In the genomic region with DNA sequence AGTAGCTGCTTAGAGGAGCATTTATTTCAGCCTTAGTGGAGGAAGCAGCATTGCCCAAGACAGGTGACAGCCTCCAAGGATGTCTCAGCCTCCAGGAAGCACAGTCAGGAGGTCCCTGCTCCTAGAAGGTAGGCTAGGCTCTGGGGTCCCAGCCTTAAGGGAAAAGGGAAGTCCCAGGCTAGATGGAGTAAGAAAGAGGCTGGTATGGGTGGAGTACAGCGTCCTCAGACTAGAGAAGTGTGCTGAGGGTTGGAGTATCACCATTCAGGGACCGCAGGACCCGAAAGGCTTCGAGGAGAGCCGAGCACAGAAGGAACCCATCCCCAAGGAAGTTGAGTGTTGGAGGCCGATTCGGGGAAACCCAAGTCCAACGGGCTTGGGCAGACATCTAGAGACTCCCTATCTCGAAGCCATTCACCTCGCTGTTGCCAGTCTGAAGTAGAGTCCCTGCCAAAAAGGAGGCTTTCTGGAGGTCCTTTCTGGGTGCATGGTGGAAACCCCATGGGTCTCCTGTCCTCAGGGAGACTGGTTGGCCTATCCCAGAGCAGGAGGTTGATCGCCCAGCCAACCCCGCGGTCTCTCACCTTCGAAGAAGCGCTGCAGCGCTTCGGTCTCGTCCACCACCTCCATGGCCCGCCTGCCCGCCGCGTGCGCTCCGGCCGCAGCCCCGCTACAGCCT, we compare ENCODE assay signal across 8 mouse cellular contexts. TPM values are rescaled to one million over a fixed set of nuclear protein-coding genes. Genes with fewer than 3 reads are reported as not detected.
A peak's percentile ranks its signal among the peaks of the same experiment; 100 is the strongest.
DNase-seq lines count a peak whose midpoint lies in the region; ATAC-seq and TF ChIP-seq lines count a peak whose summit lies in the region.

No protein-coding gene starts in this region.

- intact Hi-C loops in heart, adult 2 months (cut with DNase I): no loop called here
- intact Hi-C loops in heart, postnatal 10 days (cut with DNase I): no loop called here

- no peak for DNase-seq in heart, adult 2 months
- no peak for DNase-seq in heart, postnatal 10 days
- no peak for DNase-seq in CH12.LX (ENCODE audit: extremely low read depth)
- no peak for DNase-seq in liver, postnatal 0 days
- DNase-seq in layer of hippocampus, adult 8-10 months (ENCODE audit: low spot score in 2 of 2): no peak
- no peak for DNase-seq in layer of hippocampus, adult 11-12 months (ENCODE audit: low spot score)
- DNase-seq in embryo, embryonic 11 days: no peak

- TF ChIP-seq RAD21 in CH12.LX (IDR thresholded peaks at IDR 0.05; ENCODE audit: low read depth, low read length): no peak

- peak overlapping the region; percentile 71 for H3K9ac ChIP-seq in heart, adult 2 months (ENCODE audit: low read depth, low read length)
- no peak overlapping the region for H3K9ac ChIP-seq in CH12.LX (ENCODE audit: insufficient read depth, low read depth)
- H3K9ac ChIP-seq in forebrain, embryonic 16.5 days (replicated peaks; ENCODE audit: low read depth, low read length): peak overlapping the region; percentile 59
- peak overlapping the region; percentile 55 for H3K9ac ChIP-seq in liver, postnatal 0 days (replicated peaks)

- H3K36me3 ChIP-seq in heart, adult 2 months (ENCODE audit: control insufficient read depth, insufficient read depth, low read length): no peaks in the 10 kb centered on the region
- no peaks in the 10 kb centered on the region for H3K36me3 ChIP-seq in CH12.LX (replicated peaks in 1 of 2; ENCODE audit: control insufficient read depth in 1 of 2, insufficient read depth in 1 of 2, low read length in 1 of 2)
- no peaks in the 10 kb centered on the region for H3K36me3 ChIP-seq in forebrain, embryonic 16.5 days (ENCODE audit: control insufficient read depth, insufficient read depth)
- no peaks in the 10 kb centered on the region for H3K36me3 ChIP-seq in liver, postnatal 0 days (replicated peaks; ENCODE audit: insufficient read depth, low read length)

- dilution Hi-C loops in CH12.LX (cut with MboI; ENCODE audit: extremely low pct_ligation_motif_present, extremely low pct_unique_long_range_greater_than_20kb, low sequenced_read_pairs): no loop called here

- H3K4me3 ChIP-seq in heart, adult 2 months: peak overlapping the region; percentile 31
- H3K4me3 ChIP-seq in CH12.LX (replicated peaks in 1 of 3; ENCODE audit: low read depth in 2 of 3, low read length in 2 of 3, poor library complexity in 1 of 3): peak overlapping the region in 1 of 3 experiments; percentile 41
- peak overlapping the region; percentile 45 for H3K4me3 ChIP-seq in forebrain, embryonic 16.5 days (replicated peaks; ENCODE audit: low read length)
- peak overlapping the region; percentile 48 for H3K4me3 ChIP-seq in liver, postnatal 0 days (ENCODE audit: low read depth, low read length)

- no peaks in the 10 kb centered on the region for H3K27me3 ChIP-seq in heart, adult 2 months (ENCODE audit: control insufficient read depth, insufficient read depth, low read length)
- H3K27me3 ChIP-seq in CH12.LX (replicated peaks): peaks cover 64% of the 10 kb centered on the region
- H3K27me3 ChIP-seq in forebrain, embryonic 16.5 days (replicated peaks; ENCODE audit: control insufficient read depth, insufficient read depth, low read length): peaks cover 6% of the 10 kb centered on the region
- H3K27me3 ChIP-seq in liver, postnatal 0 days (ENCODE audit: insufficient read depth, low read length): no peaks in the 10 kb centered on the region

- TF ChIP-seq CTCF in heart, adult 2 months (IDR thresholded peaks at IDR 0.05): no peak
- TF ChIP-seq CTCF in CH12.LX (conservative IDR thresholded peaks at IDR 0.05 in 1 of 2, IDR thresholded peaks at IDR 0.05 in 1 of 2; ENCODE audit: low read depth in 2 of 2, low read length in 2 of 2): no peak
- no peak for TF ChIP-seq CTCF in liver, postnatal 0 days (IDR thresholded peaks at IDR 0.05; ENCODE audit: low read depth)

- 5% methylated on average over 26 of the region's 26 CpGs for WGBS in heart, adult 2 months
- WGBS in forebrain, embryonic 16.5 days: 2% methylated on average over 26 of the region's 26 CpGs
- WGBS in liver, postnatal 0 days (ENCODE audit: insufficient replicate concordance): 2% methylated on average over 26 of the region's 26 CpGs

- no peak for TF ChIP-seq EP300 in heart, adult 2 months (IDR thresholded peaks at IDR 0.05; ENCODE audit: insufficient read depth, low read depth, low read length)
- TF ChIP-seq EP300 in CH12.LX (IDR thresholded peaks at IDR 0.05; ENCODE audit: low read length): no peak
- no peak for TF ChIP-seq EP300 in liver, postnatal 0 days (IDR thresholded peaks at IDR 0.05; ENCODE audit: low read depth)

- peak; percentile 21; the same call in 1 of the 2 replicates for ATAC-seq in forebrain, embryonic 16.5 days
- peak; percentile 20 for ATAC-seq in liver, postnatal 0 days

- TF ChIP-seq POLR2A in heart, adult 2 months (IDR thresholded peaks at IDR 0.05; ENCODE audit: insufficient read depth, low read depth, low read length): no peak
- no peak for TF ChIP-seq POLR2A in CH12.LX (IDR thresholded peaks at IDR 0.05; ENCODE audit: low read depth, low read length)

- in situ Hi-C loops in CH12.LX (cut with MboI; ENCODE audit: low pct_ligation_motif_present, low pct_unique_long_range_greater_than_20kb, low sequenced_read_pairs): no loop called here

- H3K9me3 ChIP-seq in CH12.LX (replicated peaks; ENCODE audit: low read length): no peaks in the 10 kb centered on the region
- H3K9me3 ChIP-seq in forebrain, embryonic 16.5 days (ENCODE audit: control insufficient read depth, low read length): no peaks in the 10 kb centered on the region
- no peaks in the 10 kb centered on the region for H3K9me3 ChIP-seq in liver, postnatal 0 days (ENCODE audit: low read length)

- no peaks in the 10 kb centered on the region for H3K79me2 ChIP-seq in heart, adult 2 months (replicated peaks; ENCODE audit: control insufficient read depth, insufficient read depth, low read length)
- H3K79me2 ChIP-seq in CH12.LX (replicated peaks; ENCODE audit: control insufficient read depth, extremely low read depth, insufficient read depth, poor library complexity, severe bottlenecking): no peaks in the 10 kb centered on the region

- H3K4me2 ChIP-seq in CH12.LX (ENCODE audit: insufficient read depth, low read depth, poor library complexity, severe bottlenecking): peak overlapping the region; percentile 27; the same call in 1 of the 2 replicates
- H3K4me2 ChIP-seq in forebrain, embryonic 16.5 days (ENCODE audit: low read length): peak overlapping the region; percentile 70
- peak overlapping the region; percentile 86 for H3K4me2 ChIP-seq in liver, postnatal 0 days (ENCODE audit: low read depth, low read length)

- H3K4me1 ChIP-seq in heart, adult 2 months (ENCODE audit: control insufficient read depth, insufficient read depth, low read length): no peaks in the 10 kb centered on the region
- peaks cover 0 to 3% of the 10 kb centered on the region in 2 experiments; a peak in 2 of 4 replicates for H3K4me1 ChIP-seq in CH12.LX (ENCODE audit: control insufficient read depth in 1 of 2, insufficient read depth in 2 of 2)
- H3K4me1 ChIP-seq in forebrain, embryonic 16.5 days (replicated peaks; ENCODE audit: control insufficient read depth, insufficient read depth, low read length): peaks cover 5% of the 10 kb centered on the region
- peaks cover 20% of the 10 kb centered on the region for H3K4me1 ChIP-seq in liver, postnatal 0 days (ENCODE audit: insufficient read depth)

- H3K27ac ChIP-seq in heart, adult 2 months: no peak overlapping the region
- no peak overlapping the region for H3K27ac ChIP-seq in CH12.LX (ENCODE audit: insufficient read depth, low read depth)
- no peak overlapping the region for H3K27ac ChIP-seq in forebrain, embryonic 16.5 days (ENCODE audit: low read length)
- peak overlapping the region; percentile 2; the same call in 1 of the 2 replicates for H3K27ac ChIP-seq in liver, postnatal 0 days (ENCODE audit: low read depth)

RNA-seq across cellular contexts. Expression of gene Myrf, which starts 0.4 kb away (rescaled TPM):
- 1 to 10 TPM; 3.9 to 4.7 TPM for total RNA-seq in heart, adult 2 months (2021)
- polyA plus RNA-seq in heart, adult 2 months (2012; rRNA removed): 6.0 and 6.5 TPM in 2 replicates
- total RNA-seq in heart, postnatal 10 days (2021): 1 to 10 TPM; 5.7 to 9.1 TPM
- total RNA-seq in CH12.LX (2012; rRNA removed): 0.04 and 0.13 TPM in 2 replicates
- total RNA-seq in CH12.LX (2014; rRNA removed): not detected in 2 replicates
- polyA plus RNA-seq in CH12.LX (2012; ENCODE audit: insufficient read length, low read depth): 0.10 and 0.11 TPM in 2 replicates
- polyA plus RNA-seq in forebrain, embryonic 16.5 days (2015; fragmentation: Nextera tagmentation; extraction: Ambion mirVana): 0.29 and 0.30 TPM in 2 replicates
- polyA plus RNA-seq in liver, postnatal 0 days (2015; fragmentation: Nextera tagmentation; extraction: Ambion mirVana): 2.1 and 2.5 TPM in 2 replicates
- total RNA-seq in layer of hippocampus, adult 8-10 months (2022): 10 to 100 TPM; 31.6 to 37.2 (median 36.7) TPM

RNA-seq across cellular contexts. Expression of gene Fen1, which starts 36.1 kb away (rescaled TPM):
- total RNA-seq in heart, adult 2 months (2021): 1 to 10 TPM; 3.7 to 4.5 TPM
- polyA plus RNA-seq in heart, adult 2 months (2012; rRNA removed): 2.9 and 3.8 TPM in 2 replicates
- 10 to 100 TPM; 12.3 to 14.4 TPM for total RNA-seq in heart, postnatal 10 days (2021)
- total RNA-seq in CH12.LX (2012; rRNA removed) (125 and 172 TPM in 2 replicates), CH12.LX (2014; rRNA removed) (156 and 167 TPM in 2 replicates)
- 111 and 119 TPM in 2 replicates for polyA plus RNA-seq in CH12.LX (2012; ENCODE audit: insufficient read length, low read depth)
- 47.4 and 48.9 TPM in 2 replicates for polyA plus RNA-seq in forebrain, embryonic 16.5 days (2015; fragmentation: Nextera tagmentation; extraction: Ambion mirVana)
- polyA plus RNA-seq in liver, postnatal 0 days (2015; fragmentation: Nextera tagmentation; extraction: Ambion mirVana): 59.4 and 67.0 TPM in 2 replicates
- 10 to 100 TPM in 2 of 4 experiments, 1 to 10 TPM in 2; 8.9 to 12.2 (median 9.9) TPM for total RNA-seq in layer of hippocampus, adult 8-10 months (2022)

RNA-seq across cellular contexts. Expression of gene Tmem258, which starts 36.3 kb away (rescaled TPM):
- 100 to 1,000 TPM; 154 to 181 TPM for total RNA-seq in heart, adult 2 months (2021)
- 200 and 205 TPM in 2 replicates for polyA plus RNA-seq in heart, adult 2 months (2012; rRNA removed)
- total RNA-seq in heart, postnatal 10 days (2021): 100 to 1,000 TPM; 145 TPM
- total RNA-seq in CH12.LX (2012; rRNA removed) (344 and 357 TPM in 2 replicates), CH12.LX (2014; rRNA removed) (148 and 164 TPM in 2 replicates)
- polyA plus RNA-seq in CH12.LX (2012; ENCODE audit: insufficient read length, low read depth): 179 and 253 TPM in 2 replicates
- 324 and 352 TPM in 2 replicates for polyA plus RNA-seq in forebrain, embryonic 16.5 days (2015; fragmentation: Nextera tagmentation; extraction: Ambion mirVana)
- polyA plus RNA-seq in liver, postnatal 0 days (2015; fragmentation: Nextera tagmentation; extraction: Ambion mirVana): 183 and 195 TPM in 2 replicates
- 10 to 100 TPM; 73.3 to 92.9 (median 81.3) TPM for total RNA-seq in layer of hippocampus, adult 8-10 months (2022)

RNA-seq across cellular contexts. Expression of gene Fads1, which starts 57.4 kb away (rescaled TPM):
- total RNA-seq in heart, adult 2 months (2021): 10 to 100 TPM; 24.2 to 25.3 TPM
- polyA plus RNA-seq in heart, adult 2 months (2012; rRNA removed): 14.6 and 16.2 TPM in 2 replicates
- 10 to 100 TPM; 34.7 to 35.7 TPM for total RNA-seq in heart, postnatal 10 days (2021)
- total RNA-seq in CH12.LX (2012; rRNA removed): 34.8 and 37.2 TPM in 2 replicates
- 30.5 and 30.6 TPM in 2 replicates for total RNA-seq in CH12.LX (2014; rRNA removed)
- 37.6 and 44.7 TPM in 2 replicates for polyA plus RNA-seq in CH12.LX (2012; ENCODE audit: insufficient read length, low read depth)
- 171 and 179 TPM in 2 replicates for polyA plus RNA-seq in forebrain, embryonic 16.5 days (2015; fragmentation: Nextera tagmentation; extraction: Ambion mirVana)
- polyA plus RNA-seq in liver, postnatal 0 days (2015; fragmentation: Nextera tagmentation; extraction: Ambion mirVana): 88.0 and 97.1 TPM in 2 replicates
- 100 to 1,000 TPM; 188 to 213 (median 199) TPM for total RNA-seq in layer of hippocampus, adult 8-10 months (2022)

Comparison
In these comparisons a context has a peak if more than half of its experiments do, and no peak if none do; other contexts are left out.
1. H3K4me2 ChIP-seq: peak in every context shown above with its lines; median percentile 86 in liver, postnatal 0 days; 70 in forebrain, embryonic 16.5 days; 27 in CH12.LX.
2. RNA of gene Myrf, which starts 0.4 kb away (total RNA-seq): 31.6 to 37.2 TPM in layer of hippocampus, adult 8-10 months, 5.7 to 9.1 TPM in heart, postnatal 10 days and 3.9 to 4.7 TPM in heart, adult 2 months; 0.04 to 0.13 TPM in CH12.LX; every median in the first group is over 4 times any median in the second.
3. RNA of gene Fen1, which starts 36.1 kb away (total RNA-seq): 125 to 172 TPM in CH12.LX; 12.3 to 14.4 TPM in heart, postnatal 10 days, 8.9 to 12.2 TPM in layer of hippocampus, adult 8-10 months and 3.7 to 4.5 TPM in heart, adult 2 months; every median in the first group is over 4 times any median in the second.